Mouse (Mus musculus): ENCODE measurements around the gene Gnaq. TPM values are rescaled to one million over a fixed set of nuclear protein-coding genes. Genes with fewer than 3 reads are reported as not detected.
A peak's percentile ranks its signal among the peaks of the same experiment; 100 is the strongest.
"Not testable (repeated sequence)": the region's sequence is repeated elsewhere in the genome, so short reads cannot be mapped to it uniquely, and the experiment has no call there.

Gnaq gene
- total RNA-seq, 4 experiments from 2014 or later, result 20.5 to 23.7 (median 21.6) TPM

GRCm38 (mm10) chr19:16147446-16147845 lies 14.8 kb downstream of the Gnaq start:
- no peak for DNase-seq (ENCODE audit: low spot score)

GRCm38 (mm10) chr19:16149094-16149493 lies 16.5 kb downstream of the Gnaq start:
- no peak for DNase-seq (ENCODE audit: low spot score)

- no peak for DNase-seq (ENCODE audit: low spot score)
Observed at GRCm38 (mm10) chr19:16150328-16150727, 17.7 kb downstream of the Gnaq start.

- DNase-seq (ENCODE audit: low spot score), result no peak
Observed at GRCm38 (mm10) chr19:16153851-16154250, 21.2 kb downstream of the Gnaq start.

GRCm38 (mm10) chr19:16154480-16154879 lies 21.8 kb downstream of the Gnaq start:
- no peak for DNase-seq (ENCODE audit: low spot score)

- DNase-seq (ENCODE audit: low spot score), result no peak
Observed at GRCm38 (mm10) chr19:16157120-16157519, 24.5 kb downstream of the Gnaq start.

- DNase-seq (ENCODE audit: low spot score), result no peak
Observed at GRCm38 (mm10) chr19:16160759-16161158, 28.1 kb downstream of the Gnaq start.

- no peak for DNase-seq (ENCODE audit: low spot score)
Observed at GRCm38 (mm10) chr19:16161222-16161621, 28.6 kb downstream of the Gnaq start.

GRCm38 (mm10) chr19:16164396-16164795 lies 31.8 kb downstream of the Gnaq start:
- not testable (repeated sequence) for DNase-seq (ENCODE audit: low spot score)

- DNase-seq (ENCODE audit: low spot score), result no peak
Observed at GRCm38 (mm10) chr19:16167185-16167584, 34.6 kb downstream of the Gnaq start.

- peak; percentile 65 for DNase-seq (ENCODE audit: low spot score)
Observed at GRCm38 (mm10) chr19:16168192-16168591, 35.6 kb downstream of the Gnaq start.

GRCm38 (mm10) chr19:16168653-16169198 lies 36.1 kb downstream of the Gnaq start:
- peak; percentile 38 for DNase-seq (ENCODE audit: low spot score)

GRCm38 (mm10) chr19:16170724-16171123 lies 38.1 kb downstream of the Gnaq start:
- DNase-seq (ENCODE audit: low spot score), result no peak

GRCm38 (mm10) chr19:16173721-16174120 lies 41.1 kb downstream of the Gnaq start:
- DNase-seq (ENCODE audit: low spot score), result no peak

- DNase-seq (ENCODE audit: low spot score), result no peak
Observed at GRCm38 (mm10) chr19:16176426-16176825, 43.8 kb downstream of the Gnaq start.

- DNase-seq (ENCODE audit: low spot score), result no peak
Observed at GRCm38 (mm10) chr19:16177139-16177727, 44.6 kb downstream of the Gnaq start.

- no peak for DNase-seq (ENCODE audit: low spot score)
Observed at GRCm38 (mm10) chr19:16181258-16181657, 48.6 kb downstream of the Gnaq start.

GRCm38 (mm10) chr19:16181852-16182475 lies 49.3 kb downstream of the Gnaq start:
- no peak for DNase-seq (ENCODE audit: low spot score)

- no peak for DNase-seq (ENCODE audit: low spot score)
Observed at GRCm38 (mm10) chr19:16183592-16184365, 51.1 kb downstream of the Gnaq start.

- DNase-seq (ENCODE audit: low spot score), result no peak
Observed at GRCm38 (mm10) chr19:16186984-16187383, 54.4 kb downstream of the Gnaq start.

- no peak for DNase-seq (ENCODE audit: low spot score)
Observed at GRCm38 (mm10) chr19:16187952-16188351, 55.3 kb downstream of the Gnaq start.

GRCm38 (mm10) chr19:16189066-16189765 lies 56.6 kb downstream of the Gnaq start:
- no peak for DNase-seq (ENCODE audit: low spot score)
